Mouse (Mus musculus): ENCODE measurements around the gene Vil1. TPM values are rescaled to one million over a fixed set of nuclear protein-coding genes. Genes with fewer than 3 reads are reported as not detected.
A peak's percentile ranks its signal among the peaks of the same experiment; 100 is the strongest.

Vil1 gene
- polyA plus RNA-seq (2015; fragmentation: Nextera tagmentation; extraction: Ambion mirVana) = 17.5 and 18.0 TPM in 2 replicates

DNA sequence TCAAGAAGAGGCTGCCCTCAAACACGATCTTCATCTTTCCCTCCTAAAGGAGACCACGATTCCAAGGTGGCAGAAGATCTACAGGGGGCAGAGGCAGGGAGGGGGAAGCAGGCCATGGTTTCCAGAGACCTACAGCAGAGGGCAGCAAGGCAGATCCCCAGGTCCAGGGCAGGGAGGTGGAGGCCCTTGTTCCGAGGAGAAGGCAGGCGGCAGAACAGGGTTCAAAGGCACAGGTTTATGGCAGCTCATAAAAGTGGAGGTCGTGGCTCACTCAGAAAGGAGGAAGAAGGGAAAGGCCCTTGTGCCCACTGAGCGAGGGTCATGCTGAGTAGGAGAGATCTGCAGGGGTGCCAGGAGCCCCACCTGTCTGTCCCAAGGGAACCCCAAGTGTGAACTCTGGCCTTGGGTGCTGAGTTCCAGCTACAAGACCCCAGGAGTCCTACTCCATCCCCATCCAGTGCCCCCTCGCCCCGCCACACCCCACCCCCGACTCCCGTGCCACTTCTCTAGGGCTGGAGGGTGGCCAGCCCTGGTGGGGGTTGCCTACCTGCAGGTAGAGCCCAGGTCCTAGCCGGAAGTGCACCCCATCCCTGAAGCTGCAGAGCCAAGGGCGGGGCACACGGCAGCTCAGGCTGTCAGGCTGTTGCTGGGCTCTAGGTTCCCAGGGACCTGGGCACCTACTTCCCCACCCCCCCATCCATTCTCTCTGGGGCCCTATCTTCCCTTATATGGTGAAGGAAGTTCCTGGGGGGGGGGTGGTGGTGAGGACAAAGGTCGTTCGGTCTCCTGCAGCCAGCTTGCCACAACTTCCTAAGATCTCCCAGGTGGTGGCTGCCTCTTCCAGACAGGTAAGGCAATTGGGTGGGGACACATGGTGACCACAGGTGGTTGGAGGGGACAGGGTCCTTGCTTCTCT lies at the start of gene Vil1:
Vil1 (plus strand) TSS at position 788 of the 916 bp plus-strand sequence.
- Histone ChIP-seq H3K9ac (replicated peaks; ENCODE audit: low read length) (peak within 1 kb of the TSS; percentile 17; the same call in 1 of the 2 replicates), H3K9me3 (ENCODE audit: low read length) (no peaks in the 10 kb centered on the region), H3K4me2 (replicated peaks; ENCODE audit: low read depth, low read length) (peak within 1 kb of the TSS; percentile 24; the same call in 1 of the 2 replicates), H3K36me3 (ENCODE audit: insufficient read depth, low read length) (no peaks in the 10 kb centered on the region), H3K4me3 (ENCODE audit: low read length) (peak within 1 kb of the TSS; percentile 14; the same call in 1 of the 2 replicates), H3K4me1 (ENCODE audit: insufficient read depth, low read length) (peaks cover 4% of the 10 kb centered on the region; the same call in 1 of the 2 replicates), H3K27me3 (ENCODE audit: insufficient read depth, low read length) (no peaks in the 10 kb centered on the region), H3K27ac (ENCODE audit: low read length) (no peak within 1 kb of the TSS)
- peak; percentile 66 for ATAC-seq (ENCODE audit: low FRiP score, low TSS enrichment)
- 37% methylated on average over 12 of the region's 15 CpGs for WGBS

DNA sequence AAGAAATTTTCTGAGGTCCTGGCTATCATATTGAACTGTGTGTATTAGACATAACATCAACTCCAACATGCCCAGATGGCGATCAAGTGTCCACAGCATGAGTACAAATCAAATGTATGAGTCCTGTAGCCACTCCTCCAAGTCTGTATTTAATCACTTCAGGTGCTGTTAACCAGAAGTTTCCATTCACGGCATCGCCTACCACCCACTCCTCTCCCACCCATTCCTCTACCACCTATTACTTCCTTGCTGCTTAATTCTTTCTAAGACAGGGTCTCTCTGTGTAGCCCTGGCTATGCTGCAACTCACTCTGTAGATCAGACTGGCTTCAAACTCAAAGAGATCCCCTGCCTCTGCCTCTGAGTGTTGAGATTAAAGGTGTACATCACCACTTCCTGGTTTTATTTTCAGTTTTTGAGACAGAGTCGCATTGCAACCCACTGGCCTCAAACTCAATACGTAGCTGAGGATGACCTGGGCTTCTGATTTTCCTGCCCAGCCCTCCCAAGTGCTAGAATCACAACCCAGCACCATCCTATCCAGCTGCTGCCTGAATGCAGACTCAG lies 49.1 kb upstream of the Vil1 start:
- no peak overlapping the region for H3K4me2 ChIP-seq (replicated peaks; ENCODE audit: low read depth, low read length)
- 80% methylated on average over 5 of the region's 5 CpGs for WGBS
- no peaks in the 10 kb centered on the region for H3K36me3 ChIP-seq (ENCODE audit: insufficient read depth, low read length)
- no peaks in the 10 kb centered on the region for H3K27me3 ChIP-seq (ENCODE audit: insufficient read depth, low read length)
- no peak overlapping the region for H3K27ac ChIP-seq (ENCODE audit: low read length)
- no peak overlapping the region for H3K9ac ChIP-seq (replicated peaks; ENCODE audit: low read length)
- H3K4me1 ChIP-seq (ENCODE audit: insufficient read depth, low read length) = peaks cover 7% of the 10 kb centered on the region; the same call in 1 of the 2 replicates
- H3K9me3 ChIP-seq (ENCODE audit: low read length) = no peaks in the 10 kb centered on the region
- no peak overlapping the region for H3K4me3 ChIP-seq (ENCODE audit: low read length)
- no peak for ATAC-seq (ENCODE audit: low FRiP score, low TSS enrichment)

DNA sequence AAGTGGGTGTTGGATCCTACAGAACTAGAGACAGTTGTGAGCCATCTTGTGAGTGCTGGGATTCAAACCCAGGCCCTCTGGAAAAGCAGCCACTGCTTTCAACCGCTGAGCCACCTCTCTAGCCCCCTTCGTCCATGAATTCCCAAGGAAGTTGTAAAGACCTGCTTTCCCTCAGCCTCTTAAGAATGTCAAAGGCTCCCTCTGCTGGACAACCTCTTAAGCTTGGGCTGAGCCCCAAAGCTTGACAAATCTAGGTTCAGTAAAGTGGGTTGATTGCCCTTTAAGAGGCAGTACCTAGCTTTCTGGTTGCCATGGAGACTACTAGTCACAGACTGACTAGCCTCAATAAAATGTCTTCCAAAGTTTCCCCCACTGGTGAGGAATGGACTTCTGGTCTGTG lies 47.4 kb upstream of the Vil1 start, which contains the start of gene Catip:
Catip (plus strand) TSS at position 297 of the 400 bp plus-strand sequence.
- Histone ChIP-seq H3K4me1 (ENCODE audit: insufficient read depth, low read length) (peaks cover 7% of the 10 kb centered on the region; the same call in 1 of the 2 replicates), H3K4me2 (replicated peaks; ENCODE audit: low read depth, low read length) (peak within 1 kb of the TSS; percentile 14; the same call in 1 of the 2 replicates), H3K4me3 (ENCODE audit: low read length) (no peak within 1 kb of the TSS), H3K36me3 (ENCODE audit: insufficient read depth, low read length) (no peaks in the 10 kb centered on the region), H3K27me3 (ENCODE audit: insufficient read depth, low read length) (no peaks in the 10 kb centered on the region), H3K9me3 (ENCODE audit: low read length) (no peaks in the 10 kb centered on the region), H3K27ac (ENCODE audit: low read length) (no peak within 1 kb of the TSS), H3K9ac (replicated peaks; ENCODE audit: low read length) (no peak within 1 kb of the TSS)
- WGBS = 8% methylated on average over 2 of the region's 2 CpGs
- ATAC-seq (ENCODE audit: low FRiP score, low TSS enrichment) = peak; percentile 84

DNA sequence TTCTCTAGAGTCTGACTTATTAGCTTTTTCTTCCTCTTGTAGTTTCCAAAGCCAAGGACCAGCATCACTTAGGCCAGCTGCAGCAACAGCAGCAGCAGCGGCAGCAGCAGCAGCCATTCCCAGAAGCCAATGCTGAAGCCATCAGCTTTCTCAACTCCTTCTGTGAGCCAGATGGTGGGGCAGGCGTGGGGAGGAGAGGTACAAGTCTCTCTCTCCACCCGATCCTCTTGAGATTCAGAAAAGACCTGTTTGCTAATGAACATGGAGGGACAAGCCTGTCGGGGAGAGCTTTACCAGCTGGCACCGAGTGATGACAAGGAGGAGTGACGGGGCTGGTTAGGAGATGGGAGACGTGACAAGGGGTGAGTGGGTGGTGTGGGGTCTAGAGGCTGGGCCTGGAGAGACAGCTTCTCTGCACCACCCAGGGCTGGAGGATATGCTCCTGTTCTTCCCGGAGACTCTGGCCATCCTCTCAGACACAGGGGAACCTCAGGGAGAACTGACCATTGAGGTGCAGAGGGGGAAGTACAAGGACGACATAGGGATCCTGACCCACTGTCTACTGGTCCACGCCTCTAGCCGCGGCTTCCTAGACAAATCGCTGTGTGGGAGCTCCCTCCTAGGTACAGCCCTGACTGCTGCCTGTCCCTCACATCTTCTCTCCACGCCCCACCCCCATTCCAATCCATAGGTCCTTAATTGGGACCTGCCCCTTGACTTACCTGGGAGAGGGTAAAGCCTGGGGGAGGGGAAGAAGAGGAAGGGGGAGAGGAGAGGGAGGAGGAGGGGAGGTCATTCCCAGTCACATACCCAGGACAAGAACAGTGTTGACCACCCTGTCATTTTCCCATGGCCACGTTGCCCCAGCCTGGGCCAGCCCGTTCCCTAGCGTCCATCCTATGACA lies 46.6 kb upstream of the Vil1 start:
- peak; percentile 37; the same call in 1 of the 2 replicates for ATAC-seq (ENCODE audit: low FRiP score, low TSS enrichment)
- Histone ChIP-seq H3K36me3 (ENCODE audit: insufficient read depth, low read length) (no peaks in the 10 kb centered on the region), H3K4me3 (ENCODE audit: low read length) (no peak overlapping the region), H3K9me3 (ENCODE audit: low read length) (no peaks in the 10 kb centered on the region), H3K4me2 (replicated peaks; ENCODE audit: low read depth, low read length) (peak overlapping the region; percentile 14; the same call in 1 of the 2 replicates), H3K27me3 (ENCODE audit: insufficient read depth, low read length) (no peaks in the 10 kb centered on the region), H3K27ac (ENCODE audit: low read length) (no peak overlapping the region), H3K9ac (replicated peaks; ENCODE audit: low read length) (no peak overlapping the region), H3K4me1 (ENCODE audit: insufficient read depth, low read length) (peaks cover 7% of the 10 kb centered on the region; the same call in 1 of the 2 replicates)
- WGBS = 63% methylated on average over 17 of the region's 17 CpGs

DNA sequence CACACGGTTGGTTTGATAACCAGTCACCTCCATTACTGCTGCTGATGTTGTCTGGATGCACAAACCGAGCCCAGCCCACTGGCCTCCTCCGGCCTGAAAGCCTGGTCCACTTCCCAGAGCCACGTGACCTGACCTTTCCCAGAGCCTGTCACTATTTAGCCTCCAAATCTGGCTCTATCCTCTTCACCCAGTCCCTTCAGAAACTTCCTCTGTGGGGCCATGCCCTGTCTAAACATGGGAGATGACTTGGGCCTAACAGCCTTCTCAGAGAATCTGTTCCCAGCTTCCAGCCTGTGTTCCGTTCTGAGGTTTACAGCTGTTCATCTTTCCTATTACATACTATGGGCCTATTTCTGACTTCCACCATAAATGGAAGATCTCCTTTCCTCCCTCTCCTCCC lies 45.7 kb upstream of the Vil1 start:
- Histone ChIP-seq H3K4me3 (ENCODE audit: low read length) (no peak overlapping the region), H3K4me1 (ENCODE audit: insufficient read depth, low read length) (peaks cover 15% of the 10 kb centered on the region), H3K4me2 (replicated peaks; ENCODE audit: low read depth, low read length) (no peak overlapping the region), H3K36me3 (ENCODE audit: insufficient read depth, low read length) (no peaks in the 10 kb centered on the region), H3K9me3 (ENCODE audit: low read length) (no peaks in the 10 kb centered on the region), H3K27ac (ENCODE audit: low read length) (0 out of 2 replicates have a peak overlapping the region, but pooled peaks have one; percentile 17), H3K27me3 (ENCODE audit: insufficient read depth, low read length) (no peaks in the 10 kb centered on the region), H3K9ac (replicated peaks; ENCODE audit: low read length) (no peak overlapping the region)
- no peak for ATAC-seq (ENCODE audit: low FRiP score, low TSS enrichment)
- 47% methylated on average over 5 of the region's 5 CpGs for WGBS

DNA sequence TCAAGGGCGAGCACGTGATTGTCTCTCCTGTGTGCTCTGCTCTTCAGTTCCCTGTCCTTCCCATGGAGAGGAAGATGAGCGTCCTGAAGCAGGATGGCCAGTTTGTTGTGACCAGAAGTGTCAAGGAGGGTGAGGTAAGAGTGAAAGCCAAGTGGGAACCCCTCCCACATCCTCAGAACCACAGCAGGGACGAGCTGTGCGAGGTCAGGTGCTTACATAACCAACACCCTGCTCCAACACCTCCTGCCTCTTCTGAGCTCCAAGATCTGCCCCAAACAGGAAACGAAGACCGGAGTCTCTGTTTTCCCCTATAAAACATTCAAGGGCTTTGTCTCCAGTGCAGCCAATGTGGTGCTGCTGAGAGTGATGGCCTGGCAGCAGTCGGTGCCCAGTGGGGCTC lies 44.9 kb upstream of the Vil1 start:
- H3K4me3 ChIP-seq (ENCODE audit: low read length) = no peak overlapping the region
- no peak for ATAC-seq (ENCODE audit: low FRiP score, low TSS enrichment)
- H3K4me1 ChIP-seq (ENCODE audit: insufficient read depth, low read length) = peaks cover 16% of the 10 kb centered on the region
- H3K4me2 ChIP-seq (replicated peaks; ENCODE audit: low read depth, low read length) = no peak overlapping the region
- H3K9ac ChIP-seq (replicated peaks; ENCODE audit: low read length) = no peak overlapping the region
- H3K36me3 ChIP-seq (ENCODE audit: insufficient read depth, low read length) = no peaks in the 10 kb centered on the region
- no peaks in the 10 kb centered on the region for H3K9me3 ChIP-seq (ENCODE audit: low read length)
- no peaks in the 10 kb centered on the region for H3K27me3 ChIP-seq (ENCODE audit: insufficient read depth, low read length)
- WGBS = 65% methylated on average over 8 of the region's 8 CpGs
- no peak overlapping the region for H3K27ac ChIP-seq (ENCODE audit: low read length)

DNA sequence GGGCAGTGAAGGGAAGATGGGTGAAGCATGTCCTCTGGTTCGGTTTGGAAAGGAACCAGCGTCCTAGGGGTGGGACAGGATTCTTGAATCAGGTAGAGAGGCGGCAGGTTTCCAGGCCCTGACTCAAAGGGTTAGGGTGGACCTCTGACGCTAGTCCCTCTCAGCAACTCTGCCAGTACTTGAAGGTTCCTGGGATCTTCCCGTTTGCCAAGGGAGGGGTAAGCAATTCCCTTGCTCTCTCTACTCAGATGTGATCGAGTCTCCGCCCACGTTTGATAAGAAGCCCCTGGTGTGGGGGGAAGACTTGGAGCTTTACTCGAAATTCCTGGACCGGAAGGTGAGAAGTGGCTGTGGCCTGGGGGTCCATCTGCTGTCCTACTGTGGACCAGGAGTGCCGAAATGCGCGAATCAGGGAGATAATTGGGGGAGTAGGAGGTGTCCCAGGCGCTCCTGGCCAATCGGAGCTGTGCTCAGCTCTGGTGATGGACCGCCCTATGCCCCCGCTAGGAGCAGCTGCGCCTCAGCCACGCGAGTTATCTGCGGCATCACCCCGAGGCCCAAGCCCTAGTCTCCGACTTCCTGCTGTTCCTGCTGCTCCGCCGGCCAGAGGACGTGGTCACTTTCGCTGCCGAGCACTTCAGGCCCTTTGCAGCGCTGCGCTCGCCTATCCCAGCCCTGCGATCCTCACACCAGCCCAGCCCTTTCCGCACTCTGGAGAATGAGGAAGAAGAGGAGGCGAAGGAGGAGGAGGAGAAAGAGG lies 41.1 kb upstream of the Vil1 start:
- peak; percentile 83 for ATAC-seq (ENCODE audit: low FRiP score, low TSS enrichment)
- Histone ChIP-seq H3K27me3 (ENCODE audit: insufficient read depth, low read length) (no peaks in the 10 kb centered on the region), H3K4me1 (ENCODE audit: insufficient read depth, low read length) (peaks cover 14% of the 10 kb centered on the region), H3K36me3 (ENCODE audit: insufficient read depth, low read length) (no peaks in the 10 kb centered on the region), H3K27ac (ENCODE audit: low read length) (0 out of 2 replicates have a peak overlapping the region, but pooled peaks have one; percentile 8), H3K4me3 (ENCODE audit: low read length) (peak overlapping the region; percentile 40), H3K4me2 (replicated peaks; ENCODE audit: low read depth, low read length) (peak overlapping the region; percentile 57), H3K9me3 (ENCODE audit: low read length) (no peaks in the 10 kb centered on the region), H3K9ac (replicated peaks; ENCODE audit: low read length) (peak overlapping the region; percentile 56)
- 20% methylated on average over 34 of the region's 34 CpGs for WGBS

DNA sequence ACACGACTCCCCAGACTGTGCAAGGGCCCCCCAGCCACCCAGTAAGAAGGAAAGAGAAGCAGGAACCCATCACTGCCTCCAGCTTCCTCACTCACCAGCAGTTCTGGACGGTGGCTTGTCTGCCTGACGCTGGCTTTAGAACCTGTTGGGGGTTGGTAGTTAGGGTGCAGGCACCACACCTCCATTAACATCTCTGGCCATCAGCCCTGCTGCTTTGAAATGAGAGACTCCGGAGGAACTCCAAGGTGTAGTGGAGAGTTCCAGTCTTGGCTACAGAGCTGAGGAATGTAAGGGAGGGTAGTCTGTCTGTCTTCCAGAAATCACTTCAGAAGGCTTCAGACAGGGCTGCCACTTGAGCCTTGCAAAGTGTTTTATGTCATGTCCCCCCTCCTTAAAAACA lies 39.1 kb upstream of the Vil1 start:
- H3K9ac ChIP-seq (replicated peaks; ENCODE audit: low read length) = no peak overlapping the region
- H3K4me2 ChIP-seq (replicated peaks; ENCODE audit: low read depth, low read length) = no peak overlapping the region
- no peak overlapping the region for H3K4me3 ChIP-seq (ENCODE audit: low read length)
- H3K36me3 ChIP-seq (ENCODE audit: insufficient read depth, low read length) = no peaks in the 10 kb centered on the region
- no peak for ATAC-seq (ENCODE audit: low FRiP score, low TSS enrichment)
- WGBS = 30% methylated on average over 3 of the region's 4 CpGs
- no peak overlapping the region for H3K27ac ChIP-seq (ENCODE audit: low read length)
- H3K9me3 ChIP-seq (ENCODE audit: low read length) = no peaks in the 10 kb centered on the region
- H3K27me3 ChIP-seq (ENCODE audit: insufficient read depth, low read length) = no peaks in the 10 kb centered on the region
- peaks cover 9% of the 10 kb centered on the region; the same call in 1 of the 2 replicates for H3K4me1 ChIP-seq (ENCODE audit: insufficient read depth, low read length)
